Mouse (Mus musculus): ENCODE results near the gene Aph1a.

GRCm38 (mm10) chr3:95924185-95924584, 30.4 kb downstream of the Aph1a start:
- no peak for TF ChIP-seq CTCF (conservative IDR thresholded peaks at IDR 0.05; ENCODE audit: insufficient read depth, insufficient read length, low read depth, low read length)
- no peak for TF ChIP-seq POLR2A (IDR thresholded peaks at IDR 0.05; ENCODE audit: low read depth, low read length)

Data from kidney, adult 2 months (tissue).